Mouse (Mus musculus): ENCODE results near the gene Mkks. TPM values are rescaled to one million over a fixed set of nuclear protein-coding genes. Genes with fewer than 3 reads are reported as not detected.
"Not testable (repeated sequence)": the region's sequence is repeated elsewhere in the genome, so short reads cannot be mapped to it uniquely, and the experiment has no call there.

Gene Mkks
- polyA plus RNA-seq, 1 experiment from 2014 or later, result 9.9 TPM

DNA sequence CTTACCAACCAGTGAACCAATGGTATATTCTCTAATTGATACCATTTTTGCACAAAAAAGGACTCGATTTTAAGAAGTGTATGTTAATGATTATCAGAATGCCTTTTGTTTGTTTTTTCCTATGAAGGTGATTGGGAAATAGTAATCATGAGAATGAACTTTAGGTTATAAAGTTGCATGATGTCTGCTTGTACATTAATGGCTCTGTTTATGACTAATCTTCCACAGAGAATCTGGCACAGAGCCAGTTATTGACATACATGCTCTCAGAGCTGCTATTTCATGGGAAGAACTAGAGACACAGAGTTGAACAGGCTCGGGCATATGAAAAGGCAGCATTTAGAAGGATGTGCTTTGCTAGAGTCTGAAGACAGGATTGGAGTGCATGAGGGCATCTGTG, 4.9 kb upstream of the Mkks start:
- H3K9me3 ChIP-seq (replicated peaks), result no peaks in the 10 kb centered on the region
- H3K4me2 ChIP-seq, result no peak overlapping the region
- no peak overlapping the region for H3K27ac ChIP-seq
- no peak overlapping the region for H3K4me3 ChIP-seq
- H3K36me3 ChIP-seq (ENCODE audit: poor library complexity, severe bottlenecking), result no peaks in the 10 kb centered on the region
- H3K4me1 ChIP-seq, result peaks cover 9% of the 10 kb centered on the region; the same call in 1 of the 2 replicates
- ATAC-seq, result no peak
- no peaks in the 10 kb centered on the region for H3K27me3 ChIP-seq
- WGBS, result 82% methylated on average over 2 of the region's 2 CpGs
- no peak overlapping the region for H3K9ac ChIP-seq

GRCm38 (mm10) chr2:136894494-136894893, 3.3 kb upstream of the Mkks start:
- no peak for ATAC-seq

GRCm38 (mm10) chr2:136891951-136892371, 772 bp upstream of the Mkks start:
- Histone ChIP-seq H3K27ac (peak overlapping the region; percentile 91), H3K27me3 (no peaks in the 10 kb centered on the region), H3K4me3 (peak overlapping the region; percentile 74), H3K9ac (peak overlapping the region; percentile 69), H3K9me3 (replicated peaks) (no peaks in the 10 kb centered on the region), H3K4me2 (peak overlapping the region; percentile 52), H3K4me1 (peaks cover 15% of the 10 kb centered on the region; the same call in 1 of the 2 replicates), H3K36me3 (ENCODE audit: poor library complexity, severe bottlenecking) (no peaks in the 10 kb centered on the region)
- peak; percentile 84 for ATAC-seq
- under 1% methylated on average over 23 of the region's 23 CpGs for whole genome bisulfite sequencing

More at GRCm38 (mm10) chr2:136894494-136894893, 3.3 kb upstream of the Mkks start:
- Histone ChIP-seq H3K9me3 (replicated peaks) (no peaks in the 10 kb centered on the region), H3K27me3 (no peaks in the 10 kb centered on the region), H3K27ac (no peak overlapping the region), H3K9ac (no peak overlapping the region), H3K36me3 (ENCODE audit: poor library complexity, severe bottlenecking) (no peaks in the 10 kb centered on the region), H3K4me3 (no peak overlapping the region), H3K4me1 (peaks cover 15% of the 10 kb centered on the region; the same call in 1 of the 2 replicates), H3K4me2 (no peak overlapping the region)
- 13% methylated on average over 2 of the region's 2 CpGs for WGBS

DNA sequence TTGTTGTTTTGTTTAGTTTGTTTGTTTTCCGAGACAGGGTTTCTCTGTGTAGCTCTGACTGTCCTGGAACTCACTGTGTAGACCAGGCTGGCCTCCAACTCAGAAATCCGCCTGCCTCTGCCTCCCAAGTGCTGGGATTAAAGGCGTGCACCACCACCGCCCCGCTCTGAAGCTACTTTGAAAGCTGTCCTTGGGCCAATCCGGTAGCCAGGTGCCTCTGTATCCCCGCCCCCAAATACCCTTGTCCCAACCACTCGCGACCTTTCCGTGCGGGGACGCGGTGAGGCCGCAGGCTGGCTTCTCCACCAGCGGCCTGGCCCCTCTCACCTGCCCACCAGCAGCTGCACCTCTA, 497 bp downstream of the Mkks start:
- Histone ChIP-seq H3K9ac (peak overlapping the region; percentile 76), H3K4me3 (peak overlapping the region; percentile 74), H3K4me2 (peak overlapping the region; percentile 54), H3K4me1 (peaks cover 15% of the 10 kb centered on the region; the same call in 1 of the 2 replicates), H3K27ac (peak overlapping the region; percentile 91)
- not testable (repeated sequence) for H3K9me3 ChIP-seq (replicated peaks); H3K36me3 ChIP-seq (ENCODE audit: poor library complexity, severe bottlenecking); H3K27me3 ChIP-seq
- 6% methylated on average over 15 of the region's 15 CpGs for WGBS
- peak; percentile 57 for ATAC-seq

- ATAC-seq, result no peak
- H3K9me3 ChIP-seq (replicated peaks), result no peaks in the 10 kb centered on the region
- peaks cover 13% of the 10 kb centered on the region for H3K36me3 ChIP-seq (ENCODE audit: poor library complexity, severe bottlenecking)
- WGBS, result 67% methylated on average over 4 of the region's 4 CpGs
- H3K4me2 ChIP-seq, result no peak overlapping the region
- no peak overlapping the region for H3K27ac ChIP-seq
- no peaks in the 10 kb centered on the region for H3K27me3 ChIP-seq
- H3K9ac ChIP-seq, result no peak overlapping the region
- 0 out of 2 replicates have a peak, but pooled peaks cover 5% of the 10 kb centered on the region for H3K4me1 ChIP-seq
- H3K4me3 ChIP-seq, result no peak overlapping the region
Observed at GRCm38 (mm10) chr2:136886846-136887245, 4.3 kb downstream of the Mkks start.

DNA sequence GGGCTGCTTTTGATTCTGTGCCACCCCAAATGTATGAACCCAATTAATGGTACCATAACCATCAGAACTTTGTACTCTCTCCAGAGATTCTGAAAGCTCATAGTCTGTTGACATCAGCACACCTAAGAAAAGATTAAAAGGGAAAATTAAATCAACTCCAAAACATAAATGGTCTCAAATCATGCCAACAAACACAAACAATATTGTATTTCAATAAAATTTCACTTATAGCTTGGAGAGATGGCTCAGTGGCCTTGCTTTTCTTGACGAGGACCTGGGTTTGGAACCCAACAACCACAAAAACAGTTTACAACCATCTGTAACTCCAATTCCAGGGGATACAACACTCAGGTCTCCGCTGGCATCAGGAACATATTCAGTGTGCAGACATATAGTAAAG, 5.6 kb downstream of the Mkks start, which contains the start of gene AL731706.2:
Gene AL731706.2, minus strand, starts transcription at position 101 of the 400 bp plus-strand sequence.
- Histone ChIP-seq H3K4me1 (0 out of 2 replicates have a peak, but pooled peaks cover 5% of the 10 kb centered on the region), H3K36me3 (ENCODE audit: poor library complexity, severe bottlenecking) (peaks cover 24% of the 10 kb centered on the region), H3K4me2 (no peak within 1 kb of the TSS), H3K27me3 (no peaks in the 10 kb centered on the region), H3K9ac (no peak within 1 kb of the TSS), H3K4me3 (no peak within 1 kb of the TSS), H3K27ac (no peak within 1 kb of the TSS), H3K9me3 (replicated peaks) (no peaks in the 10 kb centered on the region)
- 95% methylated on average over 2 of the region's 2 CpGs for WGBS
- ATAC-seq, result no peak

DNA sequence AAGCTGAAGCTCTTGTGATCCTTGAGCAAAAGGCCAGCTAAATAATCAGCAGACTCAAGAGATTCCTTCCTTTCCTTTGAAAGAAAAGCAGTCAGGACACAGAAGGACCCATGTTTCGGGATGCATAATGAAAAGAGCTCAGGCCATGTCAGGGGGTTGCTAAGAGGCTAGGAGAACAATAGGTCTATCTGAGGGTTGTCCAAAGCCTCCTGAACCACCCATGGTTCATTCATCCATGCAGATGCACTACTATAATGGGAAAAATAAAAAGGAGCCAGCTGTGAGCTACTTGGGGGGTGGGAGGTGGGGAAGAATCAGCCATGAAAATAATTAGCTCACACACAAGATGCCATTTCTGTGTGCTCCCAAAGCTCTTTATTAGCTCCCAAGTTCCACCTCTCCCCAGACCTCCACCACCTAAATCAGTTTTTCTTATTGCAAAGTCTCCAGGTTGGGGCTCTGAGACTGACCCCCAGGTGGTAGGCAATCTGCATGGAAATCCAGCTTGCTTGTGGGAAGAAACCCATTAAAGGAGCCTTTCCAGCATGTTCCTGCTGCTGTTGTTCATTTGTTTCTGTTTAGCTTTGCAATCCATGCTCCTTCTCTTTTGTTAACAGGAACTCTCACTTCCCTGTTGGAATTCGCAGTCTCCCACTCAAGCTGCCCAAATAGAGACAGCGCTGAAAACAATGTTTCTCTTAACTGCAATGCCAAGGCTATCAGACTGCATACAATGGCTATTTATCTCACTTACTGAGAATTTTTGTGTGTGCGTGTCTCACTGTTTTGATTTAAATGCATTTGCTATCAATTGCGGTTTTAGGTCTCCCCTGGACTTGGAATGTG, 36.4 kb downstream of the Mkks start:
- 7% methylated on average over 5 of the region's 5 CpGs for WGBS
- H3K36me3 ChIP-seq (ENCODE audit: poor library complexity, severe bottlenecking), result no peaks in the 10 kb centered on the region
- H3K27ac ChIP-seq, result peak overlapping the region; percentile 36
- peak; percentile 57 for ATAC-seq
- H3K4me3 ChIP-seq, result no peak overlapping the region
- H3K4me2 ChIP-seq, result no peak overlapping the region
- no peaks in the 10 kb centered on the region for H3K9me3 ChIP-seq (replicated peaks)
- H3K27me3 ChIP-seq, result no peaks in the 10 kb centered on the region
- peaks cover 11% of the 10 kb centered on the region for H3K4me1 ChIP-seq
- H3K9ac ChIP-seq, result no peak overlapping the region

GRCm38 (mm10) chr2:136850366-136850765, 40.8 kb downstream of the Mkks start:
- H3K9ac ChIP-seq, result no peak overlapping the region
- H3K4me2 ChIP-seq, result no peak overlapping the region
- WGBS, result 75% methylated on average over 3 of the region's 3 CpGs
- H3K27ac ChIP-seq, result no peak overlapping the region
- peaks cover 11% of the 10 kb centered on the region for H3K4me1 ChIP-seq
- no peak for ATAC-seq
- H3K9me3 ChIP-seq (replicated peaks), result no peaks in the 10 kb centered on the region
- no peaks in the 10 kb centered on the region for H3K27me3 ChIP-seq
- H3K36me3 ChIP-seq (ENCODE audit: poor library complexity, severe bottlenecking), result no peaks in the 10 kb centered on the region
- H3K4me3 ChIP-seq, result no peak overlapping the region

GRCm38 (mm10) chr2:136837994-136838393, 53.2 kb downstream of the Mkks start:
- no peak overlapping the region for H3K9ac ChIP-seq
- no peak overlapping the region for H3K27ac ChIP-seq
- 31% methylated on average over 1 of the region's 1 CpGs for WGBS
- H3K4me1 ChIP-seq, result no peaks in the 10 kb centered on the region
- no peaks in the 10 kb centered on the region for H3K27me3 ChIP-seq
- ATAC-seq, result no peak
- H3K4me3 ChIP-seq, result no peak overlapping the region
- no peaks in the 10 kb centered on the region for H3K36me3 ChIP-seq (ENCODE audit: poor library complexity, severe bottlenecking)
- H3K4me2 ChIP-seq, result no peak overlapping the region
- H3K9me3 ChIP-seq (replicated peaks), result no peaks in the 10 kb centered on the region

- WGBS, result 75% methylated on average over 3 of the region's 3 CpGs
- H3K27me3 ChIP-seq, result no peaks in the 10 kb centered on the region
Observed at GRCm38 (mm10) chr2:136835882-136836281, 55.3 kb downstream of the Mkks start.

GRCm38 (mm10) chr2:136834715-136835075, 56.5 kb downstream of the Mkks start:
- ATAC-seq, result no peak
- no peak overlapping the region for H3K9ac ChIP-seq
- no peak overlapping the region for H3K4me2 ChIP-seq
- H3K27me3 ChIP-seq, result no peaks in the 10 kb centered on the region
- no peaks in the 10 kb centered on the region for H3K9me3 ChIP-seq (replicated peaks)
- no peaks in the 10 kb centered on the region for H3K4me1 ChIP-seq
- no peaks in the 10 kb centered on the region for H3K36me3 ChIP-seq (ENCODE audit: poor library complexity, severe bottlenecking)
- no peak overlapping the region for H3K4me3 ChIP-seq
- H3K27ac ChIP-seq, result no peak overlapping the region
- WGBS, result 97% methylated on average over 1 of the region's 1 CpGs

More at GRCm38 (mm10) chr2:136835882-136836281, 55.3 kb downstream of the Mkks start:
- H3K9ac ChIP-seq, result no peak overlapping the region
- H3K9me3 ChIP-seq (replicated peaks), result no peaks in the 10 kb centered on the region
- no peak overlapping the region for H3K4me2 ChIP-seq
- H3K4me3 ChIP-seq, result no peak overlapping the region
- no peaks in the 10 kb centered on the region for H3K36me3 ChIP-seq (ENCODE audit: poor library complexity, severe bottlenecking)
- no peak for ATAC-seq
- H3K27ac ChIP-seq, result no peak overlapping the region
- no peaks in the 10 kb centered on the region for H3K4me1 ChIP-seq

DNA sequence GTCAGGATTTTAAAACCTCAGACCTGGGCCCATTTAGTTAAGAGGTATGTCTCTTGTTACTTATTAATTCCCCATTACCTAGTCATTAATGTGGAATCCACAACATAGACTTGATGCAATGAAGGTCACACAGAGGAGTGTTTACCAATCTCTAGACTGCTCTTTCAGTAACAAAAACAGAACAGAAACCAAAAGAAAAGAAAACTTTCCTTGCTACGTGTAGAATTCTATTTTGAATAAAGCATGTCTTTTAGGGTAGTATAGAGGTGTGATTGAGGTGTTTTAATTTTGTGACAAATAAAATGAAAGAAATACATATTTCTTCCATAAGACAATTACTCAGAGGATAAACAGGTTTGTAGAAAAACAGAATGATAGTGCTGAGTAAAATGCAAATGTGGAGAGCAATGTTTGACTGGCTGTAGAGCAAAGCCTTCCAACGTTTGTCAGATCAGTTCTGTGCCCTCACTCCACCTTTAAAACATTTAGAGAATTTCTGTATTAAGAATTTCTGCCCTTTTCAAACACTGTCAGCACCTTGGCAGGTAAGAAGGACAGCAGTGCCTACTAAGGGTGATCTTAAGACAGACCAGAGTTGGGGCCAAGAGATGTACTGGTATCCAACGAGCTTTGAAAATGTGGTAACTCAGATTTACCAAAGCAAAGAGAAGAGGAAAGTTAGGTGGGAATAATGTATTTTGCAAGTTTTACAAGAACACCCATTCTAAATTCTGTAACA, 57.0 kb downstream of the Mkks start:
- Histone ChIP-seq H3K4me2 (no peak overlapping the region), H3K27ac (no peak overlapping the region), H3K4me1 (no peaks in the 10 kb centered on the region), H3K4me3 (no peak overlapping the region), H3K27me3 (no peaks in the 10 kb centered on the region), H3K9me3 (replicated peaks) (no peaks in the 10 kb centered on the region), H3K36me3 (ENCODE audit: poor library complexity, severe bottlenecking) (no peaks in the 10 kb centered on the region), H3K9ac (no peak overlapping the region)
- 89% methylated on average over 3 of the region's 3 CpGs for WGBS
- ATAC-seq, result no peak

Measured in forebrain, embryonic 13.5 days (tissue).